Mouse (Mus musculus) kidney, embryonic 14.5 days (tissue): ENCODE measurements around the gene Rab43. TPM values are rescaled to one million over a fixed set of nuclear protein-coding genes. Genes with fewer than 3 reads are reported as not detected.

Experiments
- ATAC-seq: fragments of 200-750 bp; cut with Nextera tagmentation; 2 replicates; pipeline ENCODE4 v1.8.0; 2017; ENCODE audit warnings: moderate number of reproducible peaks, mild to moderate bottlenecking, moderate TSS enrichment, moderate library complexity; ENCODE audit not compliant: low FRiP score, low TSS enrichment
- H3K27ac ChIP-seq: fragments of 300-500 bp; sonication (generic); 2 replicates; pipeline ENCODE4 v1.5.1; 2014; ENCODE audit warnings: low read depth, mild to moderate bottlenecking, low read length, moderate library complexity, mixed read lengths
- H3K27me3 ChIP-seq: fragments of 300-500 bp; sonication (generic); 2 replicates; pipeline ENCODE4 v1.6.1; 2014; ENCODE audit warnings: mild to moderate bottlenecking, low read length; ENCODE audit not compliant: control insufficient read depth, insufficient read depth
- H3K36me3 ChIP-seq: fragments of 300-500 bp; sonication (generic); 2 replicates; pipeline ENCODE4 v1.6.1; 2014; ENCODE audit warnings: low read length, mixed read lengths; ENCODE audit not compliant: control insufficient read depth, insufficient read depth
- H3K4me1 ChIP-seq: fragments of 300-500 bp; sonication (generic); 2 replicates; pipeline ENCODE4 v1.6.1; 2014; ENCODE audit warnings: low read length, mixed read lengths; ENCODE audit not compliant: control insufficient read depth, insufficient read depth
- H3K4me2 ChIP-seq: fragments of 300-500 bp; sonication (generic); replicated peaks from 2 replicates; pipeline ENCODE4 v1.6.1; 2014; ENCODE audit warnings: low read depth, mild to moderate bottlenecking, low read length
- H3K4me3 ChIP-seq: fragments of 300-500 bp; sonication (generic); 2 replicates; pipeline ENCODE4 v1.5.1; 2014; ENCODE audit warnings: mild to moderate bottlenecking, low read length
- H3K9ac ChIP-seq: fragments of 300-500 bp; sonication (generic); 2 replicates; pipeline ENCODE4 v1.6.1; 2014; ENCODE audit warnings: low read depth, mild to moderate bottlenecking, low read length, moderate library complexity
- H3K9me3 ChIP-seq: fragments of 300-500 bp; sonication (generic); 2 replicates; pipeline ENCODE4 v1.6.1; 2016; ENCODE audit warnings: low read length; ENCODE audit not compliant: control insufficient read depth
- WGBS: fragments of 180-500 bp; shearing (Covaris S2); extraction: QIAGEN DNeasy Blood & Tissue Kit; methylation state at CpG from one replicate; pipeline ENCODE4 v1.1.7; 2014; 5-methylcytosine and 5-hydroxymethylcytosine counted together
- polyA plus RNA-seq: library from polyadenylated mRNA; unstranded; fragments of >200 nt; fragmentation: Nextera tagmentation; extraction: Ambion mirVana; gene quantifications from 2 replicates; pipeline ENCODE4 v1.2.1, GENCODE M21; 2014

Rab43 gene
- polyA plus RNA-seq, 1 experiment from 2014 or later: 9.9 TPM

GRCm38 (mm10) chr6:87845031-87845695 lies 33.2 kb upstream of the Rab43 start:
- peaks cover 12% of the 10 kb centered on the region for H3K4me1 ChIP-seq
- H3K27me3 ChIP-seq: no peaks in the 10 kb centered on the region
- H3K9me3 ChIP-seq: no peaks in the 10 kb centered on the region
- WGBS: 91% methylated on average over 13 of the region's 13 CpGs
- no peak overlapping the region for H3K4me2 ChIP-seq
- H3K36me3 ChIP-seq: peaks cover 71% of the 10 kb centered on the region
- H3K27ac ChIP-seq: no peak overlapping the region
- ATAC-seq: no peak
- no peak overlapping the region for H3K4me3 ChIP-seq
- no peak overlapping the region for H3K9ac ChIP-seq

GRCm38 (mm10) chr6:87842254-87842653 lies 30.3 kb upstream of the Rab43 start:
- no peak overlapping the region for H3K4me2 ChIP-seq
- H3K9me3 ChIP-seq: no peaks in the 10 kb centered on the region
- H3K4me3 ChIP-seq: no peak overlapping the region
- ATAC-seq: no peak
- H3K4me1 ChIP-seq: peaks cover 3% of the 10 kb centered on the region; the same call in 1 of the 2 replicates
- peaks cover 54% of the 10 kb centered on the region for H3K36me3 ChIP-seq
- no peak overlapping the region for H3K9ac ChIP-seq
- H3K27me3 ChIP-seq: no peaks in the 10 kb centered on the region
- H3K27ac ChIP-seq: no peak overlapping the region
- 12% methylated on average over 1 of the region's 1 CpGs for WGBS

GRCm38 (mm10) chr6:87841635-87842034 lies 29.7 kb upstream of the Rab43 start:
- 75% methylated on average over 8 of the region's 8 CpGs for WGBS
- ATAC-seq: no peak
- H3K36me3 ChIP-seq: peaks cover 48% of the 10 kb centered on the region

GRCm38 (mm10) chr6:87839797-87840341 lies 27.9 kb upstream of the Rab43 start:
- Histone ChIP-seq H3K36me3 (peaks cover 36% of the 10 kb centered on the region), H3K4me1 (peaks cover 3% of the 10 kb centered on the region; the same call in 1 of the 2 replicates), H3K9me3 (no peaks in the 10 kb centered on the region), H3K27me3 (no peaks in the 10 kb centered on the region), H3K9ac (no peak overlapping the region), H3K4me3 (no peak overlapping the region), H3K4me2 (peak overlapping the region; percentile 77; the same call in 1 of the 2 replicates), H3K27ac (no peak overlapping the region)
- ATAC-seq: no peak
- 63% methylated on average over 11 of the region's 11 CpGs for WGBS

More at GRCm38 (mm10) chr6:87841635-87842034, 29.7 kb upstream of the Rab43 start:
- no peak overlapping the region for H3K4me3 ChIP-seq
- no peak overlapping the region for H3K4me2 ChIP-seq
- H3K27ac ChIP-seq: no peak overlapping the region
- H3K9ac ChIP-seq: no peak overlapping the region
- H3K27me3 ChIP-seq: no peaks in the 10 kb centered on the region
- H3K4me1 ChIP-seq: peaks cover 3% of the 10 kb centered on the region; the same call in 1 of the 2 replicates
- H3K9me3 ChIP-seq: no peaks in the 10 kb centered on the region

GRCm38 (mm10) chr6:87838551-87839197 lies 26.7 kb upstream of the Rab43 start, which contains the start of gene Isy1:
Gene Isy1 (minus strand): TSS chr6:87838798.
- no peaks in the 10 kb centered on the region for H3K9me3 ChIP-seq
- peak within 1 kb of the TSS; percentile 85 for H3K4me3 ChIP-seq

GRCm38 (mm10) chr6:87835695-87836094 lies 23.7 kb upstream of the Rab43 start, which contains the start of gene Gm45140:
Gene Gm45140 (minus strand): TSS chr6:87835795.
- Histone ChIP-seq H3K4me2 (no peak within 1 kb of the TSS), H3K36me3 (peaks cover 20% of the 10 kb centered on the region), H3K27me3 (no peaks in the 10 kb centered on the region), H3K27ac (no peak within 1 kb of the TSS), H3K4me3 (no peak within 1 kb of the TSS), H3K9me3 (no peaks in the 10 kb centered on the region), H3K4me1 (peaks cover 3% of the 10 kb centered on the region; the same call in 1 of the 2 replicates), H3K9ac (no peak within 1 kb of the TSS)
- no peak for ATAC-seq
- 97% methylated on average over 7 of the region's 7 CpGs for WGBS

More at GRCm38 (mm10) chr6:87838551-87839197, 26.7 kb upstream of the Rab43 start, which contains the start of gene Isy1:
- peak; percentile 94 for ATAC-seq
- Histone ChIP-seq H3K27ac (peak within 1 kb of the TSS; percentile 92), H3K4me2 (peak within 1 kb of the TSS; percentile 77), H3K4me1 (peaks cover 3% of the 10 kb centered on the region; the same call in 1 of the 2 replicates), H3K36me3 (peaks cover 36% of the 10 kb centered on the region), H3K27me3 (no peaks in the 10 kb centered on the region), H3K9ac (peak within 1 kb of the TSS; percentile 83)
- WGBS: 1% methylated on average over 46 of the region's 46 CpGs

- no peak overlapping the region for H3K4me3 ChIP-seq
- H3K9me3 ChIP-seq: no peaks in the 10 kb centered on the region
- peaks cover 87% of the 10 kb centered on the region for H3K36me3 ChIP-seq
- no peaks in the 10 kb centered on the region for H3K4me1 ChIP-seq
- H3K27me3 ChIP-seq: no peaks in the 10 kb centered on the region
- H3K27ac ChIP-seq: no peak overlapping the region
- H3K4me2 ChIP-seq: no peak overlapping the region
- no peak overlapping the region for H3K9ac ChIP-seq
- ATAC-seq: no peak
- WGBS: 93% methylated on average over 2 of the region's 2 CpGs
Measured at GRCm38 (mm10) chr6:87820366-87820765, 8.4 kb upstream of the Rab43 start.

GRCm38 (mm10) chr6:87814486-87814885 lies 2.5 kb upstream of the Rab43 start:
- Histone ChIP-seq H3K36me3 (peaks cover 35% of the 10 kb centered on the region), H3K9me3 (no peaks in the 10 kb centered on the region), H3K4me3 (no peak overlapping the region), H3K4me1 (peaks cover 14% of the 10 kb centered on the region), H3K4me2 (no peak overlapping the region), H3K27ac (no peak overlapping the region), H3K9ac (no peak overlapping the region), H3K27me3 (no peaks in the 10 kb centered on the region)
- no peak for ATAC-seq
- 91% methylated on average over 5 of the region's 5 CpGs for WGBS
